Comparison of ENCODE assay signal across 22 mouse cellular contexts in the genomic region with DNA sequence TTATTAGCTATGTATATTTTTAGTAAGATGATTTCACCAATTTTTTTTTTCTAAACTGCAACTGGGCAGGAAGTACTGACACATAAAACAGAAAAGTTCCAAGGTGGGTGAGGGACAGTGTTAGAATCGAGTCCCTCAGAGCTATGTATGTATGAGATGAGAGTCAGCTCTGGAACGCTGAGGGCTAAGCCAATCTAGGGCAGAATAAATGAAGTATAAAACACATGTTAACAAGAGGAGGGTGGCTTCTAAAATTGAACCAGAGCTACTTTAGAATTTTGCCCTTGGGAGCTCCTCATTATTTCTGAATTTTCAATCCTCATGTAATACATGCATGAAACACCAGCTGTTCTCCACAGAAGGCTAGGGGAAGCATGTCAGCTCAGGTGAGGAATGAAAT.
DNase-seq lines count a peak whose midpoint lies in the region; ATAC-seq and TF ChIP-seq lines count a peak whose summit lies in the region.
"Had no signal": no experiment of that assay in that cellular context is flagged by ENCODE, and none has a peak within 500 bp of the region (broad histone marks: within the 10 kb centered on the region; RNA-seq: fewer than 3 reads in every experiment).

No protein-coding gene starts in this region.

- peak; percentile 76; the same call in 1 of the 2 replicates for ATAC-seq in midbrain, embryonic 16.5 days
- no peak for ATAC-seq in midbrain, embryonic 11.5 days (ENCODE audit: low FRiP score)
- ATAC-seq in granulocyte monocyte progenitor cell, adult 5-6 weeks (replicated peaks; ENCODE audit: poor library complexity, severe bottlenecking), result no peak
- ATAC-seq: intestine, embryonic 15.5 days had no signal

- H3K27me3 ChIP-seq in midbrain, embryonic 16.5 days (ENCODE audit: control insufficient read depth, insufficient read depth, low read depth, low read length), result no peaks in the 10 kb centered on the region
- H3K27me3 ChIP-seq in midbrain, embryonic 11.5 days (ENCODE audit: control insufficient read depth, insufficient read depth, low read length), result no peaks in the 10 kb centered on the region
- H3K27me3 ChIP-seq: forebrain, embryonic 12.5 days; heart, embryonic 12.5 days; hindbrain, embryonic 13.5 days; intestine, embryonic 15.5 days had no signal

- H3K36me3 ChIP-seq in midbrain, embryonic 16.5 days (ENCODE audit: control insufficient read depth, insufficient read depth, low read length), result no peaks in the 10 kb centered on the region
- H3K36me3 ChIP-seq in midbrain, embryonic 11.5 days (ENCODE audit: control insufficient read depth, insufficient read depth, low read length), result no peaks in the 10 kb centered on the region
- H3K36me3 ChIP-seq: forebrain, embryonic 12.5 days; heart, embryonic 12.5 days; hindbrain, embryonic 13.5 days; intestine, embryonic 15.5 days had no signal

- DNase-seq in layer of hippocampus, adult 2 months (ENCODE audit: low spot score in 2 of 2), result peak; percentile 7 to 9
- DNase-seq in layer of hippocampus, adult 9-10 months (ENCODE audit: low spot score), result no peak
- DNase-seq in midbrain, embryonic 11.5 days (ENCODE audit: low spot score, missing footprints), result no peak
- DNase-seq in left cerebral cortex, postnatal 14 days (ENCODE audit: low spot score in 2 of 2), result peak; percentile 9 to 36
- peak; percentile 6 for DNase-seq in right cerebral cortex, postnatal 25 days
- DNase-seq in ovary, postnatal 10 days (ENCODE audit: low spot score), result no peak
- DNase-seq: cerebellum, adult 9-10 months; heart, adult 11 months; heart, postnatal 14 days; kidney, postnatal 36 days; lung, adult 18-20 months; lung, postnatal 36 days; spleen, adult 18-20 months; thymus, postnatal 4 days had no signal

- intact Hi-C loops in left cerebral cortex, postnatal 14 days (cut with DNase I), result no loop called here

- H3K27ac ChIP-seq in layer of hippocampus, adult 2 months, result peak overlapping the region; percentile 25; the same call in 1 of the 2 replicates
- no peak overlapping the region for H3K27ac ChIP-seq in midbrain, embryonic 16.5 days (ENCODE audit: low read length)
- H3K27ac ChIP-seq in midbrain, embryonic 11.5 days (ENCODE audit: low read depth, low read length), result no peak overlapping the region
- H3K27ac ChIP-seq: forebrain, embryonic 12.5 days; hindbrain, embryonic 13.5 days; intestine, embryonic 15.5 days had no signal

- no peaks in the 10 kb centered on the region for H3K9me3 ChIP-seq in midbrain, embryonic 16.5 days (replicated peaks; ENCODE audit: control insufficient read depth, low read length, poor library complexity, severe bottlenecking)
- H3K9me3 ChIP-seq in midbrain, embryonic 11.5 days (ENCODE audit: control insufficient read depth, low read length), result no peaks in the 10 kb centered on the region
- H3K9me3 ChIP-seq: forebrain, embryonic 12.5 days; heart, embryonic 12.5 days; hindbrain, embryonic 13.5 days; intestine, embryonic 15.5 days had no signal

- H3K4me2 ChIP-seq in midbrain, embryonic 16.5 days (ENCODE audit: low read length), result no peak overlapping the region
- H3K4me2 ChIP-seq in midbrain, embryonic 11.5 days, result no peak overlapping the region
- H3K4me2 ChIP-seq: forebrain, embryonic 12.5 days; heart, embryonic 12.5 days; hindbrain, embryonic 13.5 days; intestine, embryonic 15.5 days; liver, embryonic 11.5 days had no signal

- H3K4me1 ChIP-seq in midbrain, embryonic 16.5 days (ENCODE audit: control insufficient read depth, insufficient read depth, low read length), result no peaks in the 10 kb centered on the region
- H3K4me1 ChIP-seq in midbrain, embryonic 11.5 days (ENCODE audit: control insufficient read depth, insufficient read depth, low read length), result no peaks in the 10 kb centered on the region
- H3K4me1 ChIP-seq: forebrain, embryonic 12.5 days; heart, embryonic 12.5 days; hindbrain, embryonic 13.5 days; intestine, embryonic 15.5 days had no signal

- no peak overlapping the region for H3K4me3 ChIP-seq in layer of hippocampus, adult 2 months
- no peak overlapping the region for H3K4me3 ChIP-seq in midbrain, embryonic 16.5 days (ENCODE audit: low read depth, low read length)
- H3K4me3 ChIP-seq in midbrain, embryonic 11.5 days (ENCODE audit: low read depth, low read length), result no peak overlapping the region
- H3K4me3 ChIP-seq: forebrain, embryonic 12.5 days; heart, embryonic 12.5 days; hindbrain, embryonic 13.5 days; intestine, embryonic 15.5 days; myocyte had no signal

- no peak for TF ChIP-seq CTCF in layer of hippocampus, adult 2 months (conservative IDR thresholded peaks at IDR 0.05)

- WGBS in midbrain, embryonic 16.5 days, result 71% methylated on average over 2 of the region's 2 CpGs
- 78% methylated on average over 2 of the region's 2 CpGs for WGBS in midbrain, embryonic 11.5 days

- H3K9ac ChIP-seq in midbrain, embryonic 16.5 days (ENCODE audit: low read depth, low read length), result no peak overlapping the region
- H3K9ac ChIP-seq in midbrain, embryonic 11.5 days (ENCODE audit: low read length), result no peak overlapping the region
- H3K9ac ChIP-seq: forebrain, embryonic 12.5 days; heart, embryonic 12.5 days; hindbrain, embryonic 13.5 days; intestine, embryonic 15.5 days had no signal

Comparison
In these comparisons a context has a peak if more than half of its experiments do, and no peak if none do; other contexts are left out.
1. DNase-seq: peak in layer of hippocampus, adult 2 months (2 of 2), left cerebral cortex, postnatal 14 days (2 of 2) and right cerebral cortex, postnatal 25 days (single experiment); none in layer of hippocampus, adult 9-10 months (single experiment), midbrain, embryonic 11.5 days (single experiment) and ovary, postnatal 10 days (single experiment).